Mouse (Mus musculus) testis, postnatal 14 days (tissue): ENCODE data around the gene Gm382.

Experiments used
- DNase-seq: peaks from one replicate; pipeline ENCODE4 v3.0.0; 2021; ENCODE audit warnings: low spot score

Gm382 gene

DNA sequence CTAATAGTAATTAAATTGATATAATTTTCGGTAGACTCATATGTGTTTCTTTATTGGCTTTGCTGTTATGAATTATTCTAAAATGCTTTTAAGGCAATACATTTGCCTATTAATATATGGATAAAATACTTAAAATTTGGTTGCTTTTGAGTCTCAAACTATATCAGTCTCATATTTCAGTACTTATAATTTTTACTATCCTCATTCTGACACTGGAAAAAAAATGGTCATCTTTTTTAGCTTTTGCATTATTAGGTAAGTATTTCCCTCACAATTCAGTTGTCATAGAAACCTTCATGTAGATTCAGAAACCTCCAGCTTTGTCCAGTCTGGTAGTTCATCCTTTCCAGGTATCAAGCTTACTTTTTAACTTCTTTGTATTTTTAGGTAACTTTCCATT is at the start of gene Gm382:
Gene Gm382, plus strand, starts transcription at position 301 of the 400 bp plus-strand sequence.
- DNase-seq = no peak

DNA sequence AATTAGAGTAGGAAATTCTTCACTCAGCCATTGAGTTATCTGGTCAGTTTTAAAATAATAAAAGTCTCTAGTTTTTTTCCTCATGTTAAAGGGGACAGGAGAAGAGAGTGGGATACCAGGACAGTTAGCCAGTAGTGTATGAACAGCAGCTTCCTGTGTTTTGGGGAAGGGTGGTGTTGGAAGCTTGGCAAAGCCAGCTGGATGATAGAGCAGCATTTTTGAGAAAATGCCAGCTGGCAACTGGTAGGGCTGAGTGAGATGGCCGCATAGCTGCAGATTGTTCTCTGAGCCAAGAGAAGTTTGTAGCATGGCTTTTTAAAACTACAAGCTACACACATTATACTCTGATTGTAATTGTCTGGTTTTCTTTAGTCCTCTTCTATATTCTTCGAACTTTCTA is 30.4 kb downstream of the Gm382 start:
- DNase-seq = no peak

DNA sequence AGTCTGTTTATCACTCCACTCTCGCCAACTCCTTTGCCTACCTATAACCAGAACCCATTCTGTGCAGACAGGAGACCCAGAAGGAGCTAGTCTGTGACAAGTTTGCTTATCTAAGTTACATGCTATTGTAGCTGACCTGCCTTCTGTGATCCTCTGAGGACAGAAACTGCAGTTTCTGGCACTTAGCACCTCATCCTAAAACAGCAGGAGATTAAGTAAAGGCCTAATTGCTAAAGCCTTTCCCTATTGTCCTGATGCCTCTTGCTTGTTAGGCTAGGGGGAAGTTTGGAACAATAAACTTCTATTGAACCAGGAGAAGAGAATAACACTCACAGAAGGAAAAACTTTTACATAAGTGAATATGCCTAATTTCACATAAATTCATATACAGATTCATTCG is 51.5 kb downstream of the Gm382 start:
- no peak for DNase-seq

DNA sequence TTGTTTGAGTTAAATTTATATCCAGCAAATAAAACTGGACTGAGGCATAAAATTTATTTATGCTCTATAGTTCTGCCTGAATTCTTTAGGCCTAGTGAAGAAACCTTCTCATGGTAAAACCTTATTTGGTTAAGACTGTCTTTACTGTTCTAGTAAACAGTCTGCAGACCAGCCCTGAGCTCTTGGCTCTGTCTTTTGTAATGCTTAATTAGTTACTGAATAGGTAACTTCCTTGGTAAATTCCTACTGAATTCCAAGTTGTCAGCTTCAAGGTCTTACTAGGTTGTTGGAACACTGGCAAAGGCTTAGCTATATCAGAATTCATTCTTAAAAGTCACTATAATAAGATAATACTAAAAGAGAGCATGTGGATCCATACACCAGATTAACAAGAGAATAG is 53.3 kb downstream of the Gm382 start:
- DNase-seq = no peak

DNA sequence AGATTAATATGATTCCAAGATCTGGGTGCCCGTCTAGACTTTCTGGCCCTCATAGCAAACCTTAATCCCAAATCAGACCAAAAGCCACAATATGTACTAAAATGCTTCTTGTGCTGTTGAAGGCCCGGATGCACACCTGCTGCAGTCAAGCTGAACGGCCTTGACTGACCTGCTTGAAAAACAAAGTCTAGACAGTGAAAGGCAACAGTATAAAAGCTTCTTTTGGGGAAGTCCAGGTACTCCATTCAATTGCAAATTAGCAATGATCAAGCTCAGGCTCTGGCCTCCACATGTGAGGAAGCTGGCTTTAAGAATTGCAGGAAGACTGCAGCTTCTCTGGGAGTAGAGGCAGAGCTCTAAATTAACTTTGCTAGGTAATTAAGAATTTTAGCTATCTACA is 54.2 kb downstream of the Gm382 start:
- no peak for DNase-seq

DNA sequence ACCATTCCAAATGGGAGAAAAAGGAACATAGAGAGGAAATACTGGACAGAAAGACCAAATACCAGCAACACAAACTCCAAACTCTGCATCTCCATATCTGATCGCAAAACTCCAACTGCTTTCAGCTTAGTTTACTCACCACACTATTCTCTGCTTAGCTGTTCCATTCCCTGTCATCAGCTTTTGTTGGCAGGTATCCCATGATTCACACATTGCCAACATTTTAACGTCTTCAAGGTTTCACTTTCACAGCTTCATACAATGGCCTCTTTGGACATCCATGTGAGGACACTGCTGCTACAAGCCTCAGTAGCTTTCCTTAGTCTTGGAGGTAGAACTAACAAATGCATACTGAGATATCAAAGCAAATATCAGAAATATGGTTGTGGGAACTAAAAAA is 64.6 kb downstream of the Gm382 start:
- no peak for DNase-seq
